Mouse (Mus musculus) adrenal gland, adult 8-10 months (tissue): ENCODE measurements around the gene Zscan21. TPM values are rescaled to one million over a fixed set of nuclear protein-coding genes. Genes with fewer than 3 reads are reported as not detected.
"Not testable (repeated sequence)": the region's sequence is repeated elsewhere in the genome, so short reads cannot be mapped to it uniquely, and the experiment has no call there.

Experiments used
- DNase-seq: peaks from one replicate; pipeline ENCODE4 v3.0.0; 2022
- total RNA-seq, 4 experiments: library from RNA; stranded (reverse); gene quantifications; 2 replicates each; pipeline ENCODE4 v1.2.4; 2022

Zscan21 gene
- total RNA-seq = 10 to 100 TPM; 16.7 to 18.8 (median 17.1) TPM

DNA sequence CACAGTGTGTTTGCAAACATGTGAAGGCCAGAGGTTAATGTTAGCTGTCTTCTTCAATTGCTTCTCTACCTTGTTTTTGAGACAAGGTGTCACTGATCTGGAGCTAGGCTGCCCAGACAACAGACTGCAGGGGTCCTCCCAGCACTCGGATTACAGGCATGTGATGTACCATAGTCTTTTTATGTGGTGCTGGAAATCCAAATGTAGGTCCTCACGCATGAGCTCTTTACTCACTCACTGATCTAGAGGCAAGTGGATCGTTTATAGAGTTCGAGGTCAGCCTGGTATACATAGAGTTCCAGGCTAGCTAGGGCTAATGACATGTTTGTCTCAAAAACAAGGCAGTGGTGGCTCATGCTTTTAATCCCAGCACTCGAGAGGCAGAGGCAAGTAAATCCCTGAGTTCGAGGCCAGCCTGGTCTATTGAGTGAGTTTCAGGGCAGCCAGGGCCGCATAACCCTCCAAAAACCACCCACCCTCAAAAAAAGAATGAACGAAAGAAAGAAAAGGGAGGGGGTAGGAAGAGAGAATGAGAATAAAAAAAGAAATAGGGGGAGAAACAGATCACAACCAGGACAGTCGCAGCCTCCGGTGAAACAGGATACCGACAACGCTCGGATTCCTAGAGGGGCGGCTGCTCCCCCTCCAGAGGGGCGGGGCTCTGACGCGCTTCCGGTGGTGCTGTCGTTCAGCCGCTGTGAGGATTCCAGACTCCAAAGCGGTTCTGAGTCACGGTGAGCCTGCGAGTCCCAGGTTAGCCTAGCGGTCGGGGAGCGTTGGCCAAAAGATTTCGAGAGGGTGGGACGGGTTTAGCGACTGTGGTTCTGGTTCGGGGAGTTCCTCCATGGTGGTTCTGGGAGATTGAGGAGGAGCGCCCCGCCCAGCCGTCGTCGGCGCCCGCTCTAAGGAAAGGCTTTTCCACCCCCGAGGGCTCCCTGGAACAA lies at the start of gene Zscan21:
TSS of gene Zscan21 (plus strand) at position 649 of the 944 bp plus-strand sequence.
- DNase-seq = peak; percentile 90

DNA sequence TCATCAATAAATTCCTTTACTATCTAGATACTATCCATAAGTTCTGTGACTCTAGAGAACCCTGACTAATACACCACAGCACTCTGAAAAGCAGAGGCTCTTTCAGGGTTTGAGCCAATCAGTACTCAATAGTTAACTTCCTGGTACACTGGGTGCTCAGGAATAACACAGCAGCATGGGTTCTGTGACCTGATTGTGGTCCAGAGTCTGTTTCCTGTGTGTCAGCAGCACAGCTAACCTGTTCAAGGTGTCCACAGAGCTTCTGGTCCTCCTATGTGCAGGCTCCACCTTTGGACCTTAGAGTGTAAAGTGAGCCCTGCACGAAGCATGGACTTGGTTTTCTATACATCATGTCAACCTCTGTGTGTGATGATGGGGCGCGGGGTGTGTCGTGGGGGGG lies 42.9 kb upstream of the Zscan21 start:
- no peak for DNase-seq

DNA sequence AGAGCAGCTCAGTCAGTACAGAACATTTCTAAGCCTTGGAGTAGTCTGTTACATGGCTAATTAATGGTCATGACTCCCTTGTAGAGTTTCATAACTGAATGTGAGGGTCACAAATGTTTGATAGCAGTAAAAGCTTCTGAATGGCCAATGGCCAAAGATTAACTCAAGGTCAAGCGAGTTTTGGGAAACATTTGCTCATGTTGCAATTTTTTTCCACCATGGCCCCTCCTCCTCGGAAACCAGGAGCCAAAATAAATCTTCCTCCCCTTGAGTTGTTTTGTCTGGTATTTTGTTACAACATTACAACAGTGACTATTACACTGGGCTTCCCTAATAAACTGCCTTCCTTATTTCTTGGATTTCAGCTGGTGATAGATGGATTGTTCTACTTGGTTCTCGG lies 41.0 kb upstream of the Zscan21 start:
- peak; percentile 31 for DNase-seq

GRCm38 (mm10) chr5:138076148-138076547 lies 40.6 kb upstream of the Zscan21 start:
- DNase-seq = no peak

- no peak for DNase-seq
These were observed 36.2 kb upstream of the Zscan21 start for GRCm38 (mm10) chr5:138080456-138080855.

DNA sequence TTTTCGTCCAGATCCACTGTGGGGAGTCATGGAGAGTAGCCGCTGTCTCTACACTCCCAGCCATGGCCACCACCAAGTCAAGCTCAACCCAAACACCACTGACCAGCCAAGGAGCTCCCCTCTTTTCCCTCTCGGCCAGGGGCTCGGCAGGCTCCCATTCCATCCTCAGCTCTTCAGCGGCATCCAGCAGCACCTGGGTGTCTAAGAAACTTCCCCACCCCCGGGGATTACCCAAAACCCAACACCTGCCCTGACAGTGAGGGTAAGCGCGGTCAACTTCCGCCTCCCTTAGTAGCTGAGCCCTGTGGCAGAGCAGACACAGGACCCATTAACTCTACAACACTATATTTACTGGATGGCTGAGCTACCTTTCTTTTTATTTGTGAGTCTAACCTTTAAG lies 35.3 kb upstream of the Zscan21 start:
- DNase-seq = no peak

DNA sequence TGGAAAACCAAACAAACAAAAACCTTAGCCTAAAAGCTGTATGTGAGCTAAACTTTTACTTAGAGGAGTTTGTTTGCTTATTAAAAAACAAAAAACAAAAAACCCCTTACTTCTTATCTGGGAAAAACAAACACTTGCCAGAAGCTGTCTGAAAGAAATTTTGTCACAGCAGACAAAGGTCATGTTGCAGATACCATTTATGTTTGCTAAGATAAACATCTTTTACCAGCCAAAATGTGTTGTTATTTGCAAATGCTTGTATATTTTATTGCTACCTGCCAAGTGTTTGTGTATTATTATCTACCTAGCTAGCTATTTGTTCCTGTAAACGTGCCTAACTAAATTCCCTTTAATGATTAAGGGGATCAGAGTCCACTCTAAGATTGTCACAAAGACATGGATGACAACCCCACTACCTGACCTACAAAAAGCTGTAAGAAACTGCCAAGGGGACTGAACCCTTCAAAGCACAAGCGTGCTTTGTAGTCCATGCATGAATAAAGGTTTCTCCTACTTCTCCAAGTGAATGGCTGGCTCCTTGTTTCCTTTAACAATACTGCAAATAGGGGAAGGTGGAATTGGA lies 33.3 kb upstream of the Zscan21 start:
- DNase-seq = no peak

DNA sequence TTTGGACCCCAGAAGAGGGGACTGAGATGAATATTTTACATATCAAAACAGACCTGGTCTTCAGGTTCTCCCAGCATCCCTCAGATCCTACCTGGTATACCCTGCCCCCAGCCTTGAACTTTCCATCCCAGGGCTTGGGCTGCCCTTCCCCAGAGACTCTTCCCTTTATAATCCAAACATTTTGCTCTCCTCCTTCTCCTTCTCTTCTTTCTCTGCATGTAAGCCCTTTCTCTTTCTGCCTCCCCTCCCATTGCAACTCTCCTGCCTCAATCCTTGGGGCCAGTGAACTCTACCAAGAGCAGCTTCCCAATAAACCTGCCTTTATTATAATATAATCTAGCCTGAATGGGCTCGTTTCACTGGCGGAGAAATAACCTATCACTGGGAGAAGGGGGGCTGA lies 32.8 kb upstream of the Zscan21 start:
- DNase-seq = no peak

GRCm38 (mm10) chr5:138084507-138084906 lies 32.2 kb upstream of the Zscan21 start:
- no peak for DNase-seq

- DNase-seq = peak; percentile 82
These were observed 31.7 kb upstream of the Zscan21 start, which contains the start of gene Zkscan1 for GRCm38 (mm10) chr5:138084996-138085395. TSS of gene Zkscan1 (plus strand) at chr5:138085084.

- peak; percentile 12 for DNase-seq
These were observed 31.2 kb upstream of the Zscan21 start for GRCm38 (mm10) chr5:138085421-138085911.

DNA sequence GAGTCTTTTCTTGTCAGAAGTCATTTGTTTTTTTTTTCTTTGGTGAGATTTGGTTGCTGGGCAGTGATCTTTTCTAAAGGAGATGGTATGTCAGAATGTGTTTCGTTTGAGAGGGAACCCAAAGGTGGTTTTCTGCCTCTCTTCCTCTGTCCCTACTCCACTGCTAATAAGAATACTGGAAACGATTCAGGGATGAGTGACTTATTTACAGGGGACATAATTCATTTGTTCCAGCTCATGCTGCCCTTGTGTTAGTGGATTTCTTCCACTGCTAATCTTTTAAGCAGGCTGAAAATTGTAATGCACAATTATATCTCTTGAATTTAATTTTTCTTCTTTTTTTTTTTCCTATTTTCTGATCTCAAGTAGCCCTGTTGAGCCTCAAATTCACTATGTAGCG lies 29.9 kb upstream of the Zscan21 start:
- no peak for DNase-seq

- DNase-seq = no peak
These were observed 28.3 kb upstream of the Zscan21 start for GRCm38 (mm10) chr5:138088366-138088765.

DNA sequence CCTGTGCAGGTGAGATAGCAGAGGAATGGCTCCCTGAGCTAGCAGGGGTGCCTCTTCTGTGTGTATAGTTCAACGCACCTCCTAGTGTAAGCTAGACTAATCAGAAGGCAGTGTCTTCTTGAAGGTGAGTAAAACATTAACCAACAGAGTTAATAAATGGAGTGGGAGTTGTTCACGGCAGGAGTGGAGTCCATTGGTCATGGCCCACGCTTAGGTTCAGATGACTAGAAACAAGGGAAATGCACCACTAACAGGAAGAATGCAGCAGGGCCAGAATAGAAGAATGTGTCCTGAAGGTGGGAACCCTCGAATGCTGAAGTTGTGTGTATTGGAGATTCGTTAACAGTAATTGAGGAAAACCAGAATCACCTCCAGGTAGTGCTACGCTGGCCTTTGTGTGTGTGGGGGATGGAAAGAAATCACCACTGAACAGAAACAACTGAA lies 27.6 kb upstream of the Zscan21 start:
- DNase-seq = no peak

DNA sequence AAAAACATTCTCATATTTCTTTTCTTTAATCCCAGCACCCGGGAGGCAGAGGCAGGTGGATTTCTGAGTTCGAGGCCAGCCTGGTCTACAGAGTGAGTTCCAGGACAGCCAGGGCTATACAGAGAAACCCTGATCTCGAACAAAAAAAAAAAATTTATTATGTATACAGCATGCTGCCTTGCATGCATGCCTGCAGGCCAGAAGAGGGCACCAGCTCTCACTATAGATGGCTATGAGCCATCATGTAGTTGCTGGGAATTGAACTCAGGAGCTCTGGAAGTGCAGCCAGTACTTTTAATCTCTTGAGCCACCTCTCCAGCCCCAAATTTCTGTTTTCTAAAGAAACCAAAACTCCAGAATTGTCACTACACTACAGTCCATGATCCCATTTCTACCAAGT lies 26.4 kb upstream of the Zscan21 start:
- DNase-seq = no peak

DNA sequence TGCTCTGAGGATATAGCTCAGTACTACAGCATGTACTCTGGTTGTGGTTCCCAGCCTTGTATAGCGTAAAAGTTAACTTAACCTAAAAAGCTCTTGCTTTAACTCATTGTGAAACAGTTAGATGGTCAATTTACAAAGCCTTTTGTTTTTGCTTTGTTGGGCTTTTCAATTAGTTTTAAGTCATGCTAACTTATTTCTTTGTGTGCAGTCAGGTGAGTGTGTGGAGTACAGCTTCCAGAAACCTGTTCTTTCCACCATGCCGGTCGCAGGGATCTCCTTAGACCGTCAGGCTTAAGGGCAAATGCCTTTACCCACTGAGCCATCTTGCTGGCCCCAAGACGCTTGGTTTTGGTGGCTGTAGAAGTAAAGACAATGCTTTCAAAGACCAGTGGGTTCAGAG lies 26.0 kb upstream of the Zscan21 start:
- DNase-seq = no peak

DNA sequence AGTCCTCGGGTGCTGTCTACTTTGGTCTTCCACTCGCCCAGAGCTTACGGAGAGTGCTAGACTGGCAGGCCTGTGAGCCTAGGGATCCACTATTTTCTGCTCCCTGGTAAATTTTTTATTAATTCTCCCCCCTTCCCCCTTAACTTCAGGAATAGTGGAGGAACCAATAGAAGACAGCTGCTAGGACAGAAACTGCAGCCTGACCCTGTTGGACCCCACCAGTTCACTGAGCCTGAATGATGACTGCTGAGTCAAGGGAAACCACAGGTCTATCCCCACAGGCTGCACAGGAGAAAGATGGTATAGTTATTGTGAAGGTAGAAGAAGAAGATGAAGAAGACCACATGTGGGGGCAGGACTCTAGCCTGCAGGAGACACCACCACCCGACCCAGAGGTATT lies 23.9 kb upstream of the Zscan21 start:
- no peak for DNase-seq

- DNase-seq = no peak
These were observed 22.2 kb upstream of the Zscan21 start for GRCm38 (mm10) chr5:138094474-138094873.

DNA sequence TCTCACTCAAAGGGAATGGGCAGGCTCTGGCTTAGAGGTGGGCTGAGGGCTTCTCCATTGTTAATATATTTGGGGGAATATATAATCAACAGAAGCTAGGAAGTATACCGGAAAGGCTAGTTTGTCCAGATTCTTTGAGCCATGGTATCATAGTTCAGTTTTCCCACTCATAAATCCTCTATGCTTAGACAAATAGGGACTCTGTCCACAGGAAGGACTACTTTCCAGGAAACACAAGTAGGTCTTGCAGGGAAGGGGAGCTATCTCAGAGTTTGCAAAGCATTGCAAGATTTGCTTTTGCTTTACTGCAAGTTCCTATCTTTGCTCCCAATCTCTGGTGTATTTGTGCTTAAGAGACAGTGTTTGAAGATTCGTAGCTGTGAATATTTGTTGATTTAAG lies 11.7 kb upstream of the Zscan21 start:
- no peak for DNase-seq

- no peak for DNase-seq
These were observed 9.6 kb upstream of the Zscan21 start for GRCm38 (mm10) chr5:138107130-138107529.

GRCm38 (mm10) chr5:138109847-138110396 lies 6.8 kb upstream of the Zscan21 start:
- not testable (repeated sequence) for DNase-seq

DNA sequence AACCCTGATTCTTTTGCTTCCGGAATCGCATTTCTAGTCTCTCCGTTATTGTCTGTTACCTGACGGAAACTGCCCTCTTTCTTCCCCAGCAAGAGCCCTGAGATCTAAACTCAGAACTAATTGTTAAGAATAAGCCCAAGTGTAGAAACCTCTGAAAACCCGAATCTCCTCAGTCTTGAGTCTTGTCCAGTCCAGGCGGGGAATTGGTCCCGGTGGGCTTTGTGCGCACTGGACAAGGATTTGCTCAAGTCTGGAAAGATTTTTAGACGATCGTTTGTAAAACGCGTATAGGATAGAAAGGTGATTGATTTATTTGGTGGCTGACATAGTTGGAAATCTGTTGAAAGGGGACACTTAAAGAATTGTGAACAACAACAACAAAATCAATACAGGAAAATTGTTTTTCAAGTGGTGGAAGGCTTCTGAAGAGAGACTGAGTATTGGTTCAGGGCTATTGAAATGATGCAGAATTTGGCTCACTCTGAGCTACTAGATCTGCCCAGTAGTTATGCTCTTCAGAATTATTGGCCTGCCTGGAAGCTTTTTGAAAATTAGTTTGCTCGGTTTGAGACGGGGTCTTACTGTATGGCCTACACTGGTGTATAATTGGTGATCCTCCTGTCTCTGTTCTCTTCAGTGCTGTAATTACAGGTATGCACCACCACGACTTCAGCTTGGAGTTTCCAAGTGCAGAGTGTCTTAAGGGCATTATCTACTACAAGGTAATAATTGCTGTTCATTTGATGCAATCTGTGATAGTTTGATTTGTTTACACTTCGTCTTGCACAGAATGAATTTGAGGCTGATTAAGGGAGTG lies 704 bp downstream of the Zscan21 start:
- no peak for DNase-seq
